Mouse (Mus musculus): ENCODE measurements around the gene Gm5142. TPM values are rescaled to one million over a fixed set of nuclear protein-coding genes. Genes with fewer than 3 reads are reported as not detected.
A peak's percentile ranks its signal among the peaks of the same experiment; 100 is the strongest.

The Gm5142 gene
- polyA plus RNA-seq, 1 experiment: not detected

GRCm38 (mm10) chr14:59201604-59202215 lies 23.2 kb upstream of the Gm5142 start:
- Histone ChIP-seq H3K27ac (ENCODE audit: insufficient read depth, low read depth, low read length) (peak overlapping the region; percentile 92), H3K4me1 (ENCODE audit: control insufficient read depth, insufficient read depth, insufficient read length, low read length) (no peaks in the 10 kb centered on the region; the same call in none of the 2 replicates), H3K36me3 (ENCODE audit: control insufficient read depth, insufficient read depth, low read length) (no peaks in the 10 kb centered on the region), H3K4me3 (ENCODE audit: low read depth, low read length) (peak overlapping the region; percentile 89), H3K27me3 (ENCODE audit: control insufficient read depth, insufficient read depth, low read length) (no peaks in the 10 kb centered on the region)
- TF ChIP-seq CTCF (IDR thresholded peaks at IDR 0.05; ENCODE audit: extremely low read depth, insufficient read length, insufficient replicate concordance, low read depth, low read length): no peak
- no peak for TF ChIP-seq POLR2A (IDR thresholded peaks at IDR 0.05; ENCODE audit: low read depth, low read length)
- WGBS: 1% methylated on average over 21 of the region's 21 CpGs

- WGBS: under 1% methylated on average over 95 of the region's 96 CpGs
- H3K4me3 ChIP-seq (ENCODE audit: low read depth, low read length): peak within 1 kb of the TSS; percentile 89
- H3K4me1 ChIP-seq (ENCODE audit: control insufficient read depth, insufficient read depth, insufficient read length, low read length): no peaks in the 10 kb centered on the region; the same call in none of the 2 replicates
- no peaks in the 10 kb centered on the region for H3K36me3 ChIP-seq (ENCODE audit: control insufficient read depth, insufficient read depth, low read length)
- no peaks in the 10 kb centered on the region for H3K27me3 ChIP-seq (ENCODE audit: control insufficient read depth, insufficient read depth, low read length)
- H3K27ac ChIP-seq (ENCODE audit: insufficient read depth, low read depth, low read length): peak within 1 kb of the TSS; percentile 92
- TF ChIP-seq CTCF (IDR thresholded peaks at IDR 0.05; ENCODE audit: extremely low read depth, insufficient read length, insufficient replicate concordance, low read depth, low read length): no peak; the same call in 1 of the 2 replicates
- TF ChIP-seq POLR2A (IDR thresholded peaks at IDR 0.05; ENCODE audit: low read depth, low read length): peak; percentile 90
These were observed 22.4 kb upstream of the Gm5142 start, which contains the start of gene Rcbtb1 for GRCm38 (mm10) chr14:59200711-59201603. Rcbtb1 (plus strand) TSS chr14:59201209.

- H3K27me3 ChIP-seq (ENCODE audit: control insufficient read depth, insufficient read depth, low read length): no peaks in the 10 kb centered on the region
- no peak overlapping the region for H3K27ac ChIP-seq (ENCODE audit: insufficient read depth, low read depth, low read length)
- no peak overlapping the region for H3K4me3 ChIP-seq (ENCODE audit: low read depth, low read length)
- no peaks in the 10 kb centered on the region for H3K4me1 ChIP-seq (ENCODE audit: control insufficient read depth, insufficient read depth, insufficient read length, low read length)
- TF ChIP-seq POLR2A (IDR thresholded peaks at IDR 0.05; ENCODE audit: low read depth, low read length) (no peak), CTCF (IDR thresholded peaks at IDR 0.05; ENCODE audit: extremely low read depth, insufficient read length, insufficient replicate concordance, low read depth, low read length) (no peak)
- WGBS: 92% methylated on average over 2 of the region's 2 CpGs
- no peaks in the 10 kb centered on the region for H3K36me3 ChIP-seq (ENCODE audit: control insufficient read depth, insufficient read depth, low read length)
These were observed 7.6 kb upstream of the Gm5142 start for GRCm38 (mm10) chr14:59186121-59186520.

GRCm38 (mm10) chr14:59185514-59185913 lies 7.0 kb upstream of the Gm5142 start:
- TF ChIP-seq POLR2A (IDR thresholded peaks at IDR 0.05; ENCODE audit: low read depth, low read length): no peak
- TF ChIP-seq CTCF (IDR thresholded peaks at IDR 0.05; ENCODE audit: extremely low read depth, insufficient read length, insufficient replicate concordance, low read depth, low read length): no peak
- Histone ChIP-seq H3K36me3 (ENCODE audit: control insufficient read depth, insufficient read depth, low read length) (no peaks in the 10 kb centered on the region), H3K4me1 (ENCODE audit: control insufficient read depth, insufficient read depth, insufficient read length, low read length) (no peaks in the 10 kb centered on the region), H3K27me3 (ENCODE audit: control insufficient read depth, insufficient read depth, low read length) (no peaks in the 10 kb centered on the region), H3K27ac (ENCODE audit: insufficient read depth, low read depth, low read length) (no peak overlapping the region), H3K4me3 (ENCODE audit: low read depth, low read length) (no peak overlapping the region)

- 80% methylated on average over 2 of the region's 2 CpGs for whole genome bisulfite sequencing
- H3K36me3 ChIP-seq (ENCODE audit: control insufficient read depth, insufficient read depth, low read length): no peaks in the 10 kb centered on the region
- no peaks in the 10 kb centered on the region for H3K27me3 ChIP-seq (ENCODE audit: control insufficient read depth, insufficient read depth, low read length)
- H3K4me3 ChIP-seq (ENCODE audit: low read depth, low read length): no peak overlapping the region
- no peaks in the 10 kb centered on the region; the same call in 1 of the 2 replicates for H3K4me1 ChIP-seq (ENCODE audit: control insufficient read depth, insufficient read depth, insufficient read length, low read length)
- H3K27ac ChIP-seq (ENCODE audit: insufficient read depth, low read depth, low read length): no peak overlapping the region
- TF ChIP-seq CTCF (IDR thresholded peaks at IDR 0.05; ENCODE audit: extremely low read depth, insufficient read length, insufficient replicate concordance, low read depth, low read length) (no peak), POLR2A (IDR thresholded peaks at IDR 0.05; ENCODE audit: low read depth, low read length) (no peak)
These were observed 4.2 kb upstream of the Gm5142 start for GRCm38 (mm10) chr14:59182732-59183131.

- H3K4me1 ChIP-seq (ENCODE audit: control insufficient read depth, insufficient read depth, insufficient read length, low read length): peaks cover 6% of the 10 kb centered on the region; the same call in 1 of the 2 replicates
- WGBS: 16% methylated on average over 3 of the region's 3 CpGs
- TF ChIP-seq CTCF (IDR thresholded peaks at IDR 0.05; ENCODE audit: extremely low read depth, insufficient read length, insufficient replicate concordance, low read depth, low read length) (no peak), POLR2A (IDR thresholded peaks at IDR 0.05; ENCODE audit: low read depth, low read length) (no peak)
These were observed 21.4 kb downstream of the Gm5142 start for GRCm38 (mm10) chr14:59157016-59157698.

More at GRCm38 (mm10) chr14:59157016-59157698, 21.4 kb downstream of the Gm5142 start:
- Histone ChIP-seq H3K36me3 (ENCODE audit: control insufficient read depth, insufficient read depth, low read length) (no peaks in the 10 kb centered on the region), H3K4me3 (ENCODE audit: low read depth, low read length) (no peak overlapping the region), H3K27ac (ENCODE audit: insufficient read depth, low read depth, low read length) (peak overlapping the region; percentile 77; the same call in 1 of the 2 replicates), H3K27me3 (ENCODE audit: control insufficient read depth, insufficient read depth, low read length) (no peaks in the 10 kb centered on the region)
